Mouse (Mus musculus): ENCODE measurements at regions not wholly inside any gene's neighbourhood (a gene's known extent, or its start where the extent isn't known, plus 50 kb on each side); places are given as distances from the start of the nearest gene placed in this dataset.

- H3K4me3 ChIP-seq (ENCODE audit: insufficient read depth, poor library complexity, severe bottlenecking): no peak overlapping the region
- TF ChIP-seq MYOG (IDR thresholded peaks at IDR 0.05; ENCODE audit: control insufficient read depth, extremely low read depth, insufficient read length) (no peak), USF1 (IDR thresholded peaks at IDR 0.05; ENCODE audit: low read depth) (no peak), MAX (IDR thresholded peaks at IDR 0.05) (no peak), FOSL1 (IDR thresholded peaks at IDR 0.05; ENCODE audit: insufficient read depth, low read length, poor library complexity, severe bottlenecking) (no peak), CEBPB (IDR thresholded peaks at IDR 0.05; ENCODE audit: low read depth) (no peak), CTCF (IDR thresholded peaks at IDR 0.05; ENCODE audit: control insufficient read depth, insufficient read depth, insufficient read length) (no peak), MYOD1 (IDR thresholded peaks at IDR 0.05; ENCODE audit: control insufficient read depth, insufficient read length, low read depth) (no peak)
- no peaks in the 10 kb centered on the region for H3K79me2 ChIP-seq (ENCODE audit: control insufficient read depth, insufficient read depth)
- H3K79me3 ChIP-seq (ENCODE audit: low read depth): no peaks in the 10 kb centered on the region
- H3K36me3 ChIP-seq (ENCODE audit: control insufficient read depth, insufficient read depth): no peaks in the 10 kb centered on the region
- H3K27me3 ChIP-seq (ENCODE audit: control insufficient read depth, insufficient read depth, insufficient read length): no peaks in the 10 kb centered on the region
- no peak overlapping the region for H3ac ChIP-seq (ENCODE audit: control insufficient read depth, insufficient read length, low read depth)
These were observed 476.5 kb downstream of the Tmem161b start for GRCm38 (mm10) chr13:84698472-84699080.

GRCm38 (mm10) chr13:84741231-84741630, 448.0 kb upstream of the Ccnh start:
- H3K27me3 ChIP-seq (ENCODE audit: control insufficient read depth, insufficient read depth, insufficient read length): no peaks in the 10 kb centered on the region
- no peaks in the 10 kb centered on the region for H3K79me2 ChIP-seq (ENCODE audit: control insufficient read depth, insufficient read depth)

DNA sequence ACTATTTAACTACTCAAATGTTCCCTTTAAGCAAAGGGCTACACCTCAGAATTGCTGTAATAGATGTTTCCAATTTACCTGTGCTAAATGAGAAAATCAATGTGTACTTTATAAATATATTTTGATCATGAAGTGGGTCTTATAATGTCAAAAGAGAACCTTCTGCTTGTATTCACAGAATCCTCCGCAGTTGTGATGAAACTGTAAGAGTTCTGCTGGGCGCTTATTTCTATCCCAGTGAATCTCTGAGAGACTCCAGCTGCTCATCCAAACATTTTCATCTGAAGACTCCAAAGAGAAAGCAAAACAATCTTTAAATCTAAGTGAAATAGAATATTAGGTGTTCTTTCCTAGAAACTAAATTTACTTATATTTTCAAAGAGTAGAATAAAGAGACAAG, 440.9 kb upstream of the Ccnh start:
- Histone ChIP-seq H3K36me3 (ENCODE audit: control insufficient read depth, insufficient read depth) (no peaks in the 10 kb centered on the region), H3ac (ENCODE audit: control insufficient read depth, insufficient read length, low read depth) (no peak overlapping the region), H3K27me3 (ENCODE audit: control insufficient read depth, insufficient read depth, insufficient read length) (no peaks in the 10 kb centered on the region), H3K79me2 (ENCODE audit: control insufficient read depth, insufficient read depth) (no peaks in the 10 kb centered on the region), H3K4me3 (ENCODE audit: insufficient read depth, poor library complexity, severe bottlenecking) (no peak overlapping the region), H3K79me3 (ENCODE audit: low read depth) (no peaks in the 10 kb centered on the region)
- TF ChIP-seq CEBPB (IDR thresholded peaks at IDR 0.05; ENCODE audit: low read depth) (no peak), MAX (IDR thresholded peaks at IDR 0.05) (no peak)

More at GRCm38 (mm10) chr13:84741231-84741630, 448.0 kb upstream of the Ccnh start:
- Histone ChIP-seq H3ac (ENCODE audit: control insufficient read depth, insufficient read length, low read depth) (no peak overlapping the region), H3K36me3 (ENCODE audit: control insufficient read depth, insufficient read depth) (no peaks in the 10 kb centered on the region), H3K4me3 (ENCODE audit: insufficient read depth, poor library complexity, severe bottlenecking) (no peak overlapping the region), H3K79me3 (ENCODE audit: low read depth) (no peaks in the 10 kb centered on the region)
- TF ChIP-seq MAX (IDR thresholded peaks at IDR 0.05) (no peak), MYOD1 (IDR thresholded peaks at IDR 0.05; ENCODE audit: control insufficient read depth, insufficient read length, low read depth) (no peak), USF1 (IDR thresholded peaks at IDR 0.05; ENCODE audit: low read depth) (no peak), FOSL1 (IDR thresholded peaks at IDR 0.05; ENCODE audit: insufficient read depth, low read length, poor library complexity, severe bottlenecking) (no peak)

DNA sequence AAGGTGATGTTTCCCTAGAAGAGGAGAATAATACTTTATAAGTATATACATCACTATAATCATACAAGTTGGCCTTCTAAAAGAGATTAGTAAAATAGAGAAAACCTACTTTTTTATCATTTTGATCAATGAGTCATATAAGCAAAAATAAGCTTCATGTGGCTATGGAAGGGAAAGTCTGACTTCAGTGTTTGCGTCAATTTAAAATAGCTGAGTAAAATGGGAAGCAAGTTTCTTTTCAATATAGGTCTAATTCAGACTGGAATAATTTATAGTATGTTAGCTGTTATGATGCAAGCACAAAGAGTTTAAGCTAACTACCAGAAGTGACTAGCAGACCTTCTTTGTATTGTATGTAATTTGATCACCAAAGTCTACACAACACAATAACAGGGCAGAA, 440.0 kb upstream of the Ccnh start:
- Histone ChIP-seq H3K27me3 (ENCODE audit: control insufficient read depth, insufficient read depth, insufficient read length) (no peaks in the 10 kb centered on the region), H3K4me3 (ENCODE audit: insufficient read depth, poor library complexity, severe bottlenecking) (no peak overlapping the region), H3ac (ENCODE audit: control insufficient read depth, insufficient read length, low read depth) (no peak overlapping the region), H3K79me2 (ENCODE audit: control insufficient read depth, insufficient read depth) (no peaks in the 10 kb centered on the region), H3K79me3 (ENCODE audit: low read depth) (no peaks in the 10 kb centered on the region), H3K36me3 (ENCODE audit: control insufficient read depth, insufficient read depth) (no peaks in the 10 kb centered on the region)
- no peak for TF ChIP-seq MAX (IDR thresholded peaks at IDR 0.05)
- TF ChIP-seq MYOG (IDR thresholded peaks at IDR 0.05; ENCODE audit: control insufficient read depth, extremely low read depth, insufficient read length): no peak
- TF ChIP-seq MYOD1 (IDR thresholded peaks at IDR 0.05; ENCODE audit: control insufficient read depth, insufficient read length, low read depth): no peak
- TF ChIP-seq FOSL1 (IDR thresholded peaks at IDR 0.05; ENCODE audit: insufficient read depth, low read length, poor library complexity, severe bottlenecking): no peak
- no peak for TF ChIP-seq USF1 (IDR thresholded peaks at IDR 0.05; ENCODE audit: low read depth)
- no peak for TF ChIP-seq CTCF (IDR thresholded peaks at IDR 0.05; ENCODE audit: control insufficient read depth, insufficient read depth, insufficient read length)
- no peak for TF ChIP-seq CEBPB (IDR thresholded peaks at IDR 0.05; ENCODE audit: low read depth)

- TF ChIP-seq FOSL1 (IDR thresholded peaks at IDR 0.05; ENCODE audit: insufficient read depth, low read length, poor library complexity, severe bottlenecking) (no peak), MYOG (IDR thresholded peaks at IDR 0.05; ENCODE audit: control insufficient read depth, extremely low read depth, insufficient read length) (no peak), MAX (IDR thresholded peaks at IDR 0.05) (no peak), USF1 (IDR thresholded peaks at IDR 0.05; ENCODE audit: low read depth) (no peak), CEBPB (IDR thresholded peaks at IDR 0.05; ENCODE audit: low read depth) (no peak), CTCF (IDR thresholded peaks at IDR 0.05; ENCODE audit: control insufficient read depth, insufficient read depth, insufficient read length) (no peak), MYOD1 (IDR thresholded peaks at IDR 0.05; ENCODE audit: control insufficient read depth, insufficient read length, low read depth) (no peak)
- H3K79me3 ChIP-seq (ENCODE audit: low read depth): no peaks in the 10 kb centered on the region
- no peaks in the 10 kb centered on the region for H3K36me3 ChIP-seq (ENCODE audit: control insufficient read depth, insufficient read depth)
- H3K79me2 ChIP-seq (ENCODE audit: control insufficient read depth, insufficient read depth): no peaks in the 10 kb centered on the region
- H3K27me3 ChIP-seq (ENCODE audit: control insufficient read depth, insufficient read depth, insufficient read length): no peaks in the 10 kb centered on the region
- no peak overlapping the region for H3K4me3 ChIP-seq (ENCODE audit: insufficient read depth, poor library complexity, severe bottlenecking)
- no peak overlapping the region for H3ac ChIP-seq (ENCODE audit: control insufficient read depth, insufficient read length, low read depth)
These were observed 439.1 kb upstream of the Ccnh start for GRCm38 (mm10) chr13:84750136-84750535.
